Mouse (Mus musculus): ENCODE measurements at regions not wholly inside any gene's neighbourhood (a gene's known extent, or its start where the extent isn't known, plus 50 kb on each side); places are given as distances from the start of the nearest gene placed in this dataset.

- Histone ChIP-seq H3K36me3 (ENCODE audit: control insufficient read depth, insufficient read depth, low read length) (no peaks in the 10 kb centered on the region), H3K9me3 (ENCODE audit: control insufficient read depth, low read length) (no peaks in the 10 kb centered on the region), H3K27me3 (replicated peaks; ENCODE audit: control insufficient read depth, insufficient read depth, low read length) (no peaks in the 10 kb centered on the region), H3K9ac (ENCODE audit: low read depth, low read length) (no peak overlapping the region), H3K4me2 (ENCODE audit: low read length) (no peak overlapping the region), H3K27ac (ENCODE audit: low read depth, low read length) (no peak overlapping the region), H3K4me3 (ENCODE audit: low read length) (no peak overlapping the region), H3K4me1 (ENCODE audit: control insufficient read depth, insufficient read depth, low read depth, low read length) (no peaks in the 10 kb centered on the region)
- WGBS: 86% methylated on average over 6 of the region's 6 CpGs
- no peak for ATAC-seq
Measured at GRCm38 (mm10) chr2:83340168-83340567, 304.1 kb upstream of the Zc3h15 start.

All from hindbrain, embryonic 16.5 days (tissue).